Mouse (Mus musculus) cerebellum, adult 9-11 months (tissue): ENCODE results near the gene H2-Eb2.

Experiments
- DNase-seq: peaks from one replicate; pipeline ENCODE4 v3.0.0; 2022

H2-Eb2 gene

GRCm38 (mm10) chr17:34362954-34363546, 37.6 kb downstream of the H2-Eb2 start:
- no peak for DNase-seq

- DNase-seq = no peak
These were observed 38.3 kb downstream of the H2-Eb2 start for GRCm38 (mm10) chr17:34363676-34364310.

GRCm38 (mm10) chr17:34365031-34365430, 39.6 kb downstream of the H2-Eb2 start:
- no peak for DNase-seq

GRCm38 (mm10) chr17:34370563-34370962, 45.1 kb downstream of the H2-Eb2 start:
- DNase-seq = no peak

GRCm38 (mm10) chr17:34373055-34373709, 47.7 kb downstream of the H2-Eb2 start:
- DNase-seq = no peak

GRCm38 (mm10) chr17:34376847-34377246, 51.4 kb downstream of the H2-Eb2 start, which contains the start of gene Btnl1:
TSS of gene Btnl1 (plus strand) at chr17:34377132.
- DNase-seq = no peak

- no peak for DNase-seq
These were observed 52.2 kb downstream of the H2-Eb2 start for GRCm38 (mm10) chr17:34377450-34378209.

- DNase-seq = no peak
These were observed 53.3 kb downstream of the H2-Eb2 start for GRCm38 (mm10) chr17:34378716-34379115.

GRCm38 (mm10) chr17:34379451-34379850, 54.0 kb downstream of the H2-Eb2 start:
- DNase-seq = no peak

- no peak for DNase-seq
These were observed 56.4 kb downstream of the H2-Eb2 start for GRCm38 (mm10) chr17:34381876-34382275.

GRCm38 (mm10) chr17:34383212-34383611, 57.7 kb downstream of the H2-Eb2 start:
- DNase-seq = no peak

GRCm38 (mm10) chr17:34384699-34385098, 59.2 kb downstream of the H2-Eb2 start:
- no peak for DNase-seq

- DNase-seq = no peak
These were observed 61.2 kb downstream of the H2-Eb2 start for GRCm38 (mm10) chr17:34386656-34387055.

GRCm38 (mm10) chr17:34388513-34388912, 63.0 kb downstream of the H2-Eb2 start:
- no peak for DNase-seq
